Mouse (Mus musculus): ENCODE measurements around the gene Tead1.

DNA sequence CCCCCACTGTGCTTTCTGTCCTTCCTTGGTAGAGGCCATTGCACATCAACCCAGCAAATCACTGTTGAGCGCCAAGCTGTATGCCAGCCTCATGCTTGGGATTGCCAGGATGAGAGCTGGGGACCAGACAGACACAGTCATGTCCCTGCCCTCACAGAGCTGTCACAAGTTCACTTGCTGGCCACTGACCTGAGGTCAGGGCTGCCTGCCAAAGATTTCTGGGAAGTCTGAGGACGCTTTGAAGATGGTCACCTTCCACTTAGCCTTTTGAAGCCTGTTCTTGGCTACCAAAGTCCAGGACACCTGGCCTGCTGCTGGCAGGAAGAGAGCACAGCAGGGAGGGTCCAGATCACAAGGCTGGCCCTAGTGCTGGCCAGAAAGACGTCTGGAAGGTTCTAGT lies 84.4 kb downstream of the Tead1 start:
- TF ChIP-seq CTCF (IDR thresholded peaks at IDR 0.05; ENCODE audit: low read depth) (no peak), EP300 (IDR thresholded peaks at IDR 0.05; ENCODE audit: low read depth) (no peak)
